Mouse (Mus musculus) spleen, postnatal 10 days (tissue): ENCODE data around the gene Shc1.
A peak's percentile ranks its signal among the peaks of the same experiment; 100 is the strongest.

Source experiments
- DNase-seq, 2 experiments: peaks; one replicate each; pipeline ENCODE4 v3.0.0; 2021 to 2022; ENCODE audit warnings: low spot score in 2 of 2

Gene Shc1

GRCm38 (mm10) chr3:89390111-89390515 lies 28.1 kb upstream of the Shc1 start:
- peak; percentile 33 to 45 for DNase-seq

DNA sequence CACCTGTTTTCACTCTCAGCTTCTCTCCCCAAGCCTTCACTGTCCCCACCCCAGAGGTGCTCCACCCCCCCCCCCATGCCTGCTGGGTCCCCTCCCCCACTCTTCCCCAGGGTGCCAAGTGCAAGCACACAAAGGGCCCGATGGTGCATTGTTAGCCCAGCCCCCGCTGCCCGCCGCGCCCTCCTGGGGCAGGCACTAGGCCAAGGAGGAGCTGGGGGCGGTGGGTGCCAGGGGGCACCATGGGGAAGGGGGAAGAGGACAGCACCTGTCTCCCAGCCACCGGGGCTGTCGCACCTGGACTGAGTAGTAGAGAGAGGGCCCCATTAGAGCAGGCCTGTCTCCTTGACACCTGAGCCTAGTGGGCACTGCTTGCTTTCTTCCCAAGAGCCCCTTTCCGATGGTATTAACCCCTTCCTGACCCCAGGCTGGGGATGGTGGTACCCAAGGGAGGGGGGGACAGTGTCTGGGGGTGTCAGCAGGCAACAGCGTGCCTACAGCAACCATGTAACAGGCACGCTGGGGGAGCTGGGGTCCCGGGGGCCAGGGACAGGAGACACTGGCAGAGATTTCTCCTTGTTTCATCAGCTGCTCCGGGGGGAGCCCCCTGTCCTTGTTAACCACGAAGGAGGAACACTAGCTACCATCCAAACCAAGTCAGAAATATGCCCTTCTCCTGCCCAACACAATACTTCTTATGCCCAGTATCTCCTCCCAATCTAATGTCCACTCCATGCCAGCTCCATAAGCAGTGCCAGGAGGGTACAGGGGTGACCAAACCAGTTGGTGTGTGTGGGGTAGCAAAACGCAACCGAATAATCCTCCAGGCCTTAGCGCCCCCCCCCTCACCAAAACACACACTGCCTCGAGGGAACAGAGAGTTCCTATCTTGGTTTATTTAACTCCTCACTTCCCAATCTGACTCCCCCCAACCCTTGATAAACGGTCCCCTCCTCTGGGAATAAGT lies 27.3 kb upstream of the Shc1 start:
- peak; percentile 31 to 54 for DNase-seq

DNA sequence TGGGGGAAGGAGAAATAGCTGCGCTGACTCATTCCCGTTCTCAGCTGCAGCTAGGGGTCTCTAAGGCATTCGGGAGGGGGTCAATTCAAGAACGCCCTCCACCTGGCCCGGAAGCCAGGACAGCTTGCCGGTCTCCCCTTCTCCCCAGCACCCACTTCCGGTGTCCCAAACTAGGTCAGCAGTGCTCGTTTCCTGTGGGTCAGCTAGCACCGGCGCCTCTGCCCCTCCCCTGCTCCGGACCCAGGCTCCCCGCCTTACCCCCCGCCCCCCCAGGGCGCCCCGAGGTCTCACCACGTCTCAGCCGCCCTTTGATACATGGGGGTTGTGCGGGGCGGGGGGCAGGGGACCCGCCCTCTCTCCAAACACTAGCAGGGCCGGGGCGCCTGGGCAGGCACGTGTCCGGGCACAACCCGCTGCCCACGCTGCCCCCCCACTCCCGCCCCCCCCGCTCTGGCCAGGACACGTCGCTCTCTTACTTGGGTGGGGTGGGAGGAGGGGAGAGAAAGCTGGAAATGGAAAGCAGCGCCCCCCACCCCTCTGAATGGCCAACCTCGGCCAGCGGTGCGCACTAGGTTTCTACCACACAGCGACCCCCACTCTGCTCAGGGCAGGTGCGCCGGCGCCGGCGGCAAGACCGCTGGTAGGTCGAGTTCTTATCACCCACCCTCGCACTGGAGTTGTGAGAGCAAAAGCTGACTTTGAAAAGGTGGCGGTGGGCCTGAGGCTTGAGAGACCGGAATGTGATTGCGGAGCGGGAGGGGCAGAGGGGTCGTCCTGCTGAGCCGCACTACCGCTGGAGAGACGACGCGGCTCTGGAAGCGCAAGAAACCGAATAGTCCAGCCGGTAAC lies 26.4 kb upstream of the Shc1 start:
- peak; percentile 36 to 49 for DNase-seq

DNA sequence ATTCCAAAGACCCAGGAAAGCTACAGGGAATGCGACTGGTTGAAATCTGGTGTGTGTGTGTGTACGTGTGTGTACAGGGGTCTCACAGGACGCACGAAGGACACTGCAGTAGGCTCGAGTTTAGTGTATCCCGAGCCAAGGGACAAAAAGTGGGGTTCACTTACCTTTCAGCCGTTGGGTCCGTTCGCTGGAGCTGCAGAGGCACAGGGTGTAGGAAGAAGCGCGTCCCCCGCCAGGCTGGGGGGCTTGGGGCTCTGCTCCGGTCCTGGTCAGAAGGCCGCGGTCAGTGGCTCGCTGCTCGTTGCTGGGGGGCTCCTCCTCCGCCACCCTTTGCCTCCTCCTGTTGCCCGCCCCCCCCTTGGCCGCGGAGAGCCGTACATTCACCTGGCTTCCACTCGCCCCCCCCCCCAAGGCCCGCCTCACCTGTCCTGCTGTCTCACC lies 25.4 kb upstream of the Shc1 start:
- peak; percentile 43 to 45 for DNase-seq

DNA sequence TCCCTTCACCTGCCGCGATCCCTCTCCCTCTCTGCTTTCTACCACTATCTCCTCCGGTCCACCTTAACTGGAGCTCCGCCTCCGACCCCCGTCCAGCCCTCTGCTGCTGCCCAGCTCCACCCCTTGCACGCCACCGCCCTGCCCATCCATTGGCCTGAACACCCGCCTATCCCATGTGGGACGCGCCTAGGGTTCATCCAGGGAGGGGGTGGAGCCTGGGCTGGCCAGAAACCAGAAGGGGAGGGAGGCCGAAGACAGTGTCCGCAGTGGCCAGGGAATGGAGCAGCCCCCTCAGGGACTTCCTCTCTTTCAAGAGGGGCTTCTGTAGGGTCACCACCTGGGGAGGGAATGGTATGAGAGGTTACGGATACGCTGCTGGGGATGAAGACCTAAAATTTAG lies 24.6 kb upstream of the Shc1 start:
- peak; percentile 86 to 96 for DNase-seq

GRCm38 (mm10) chr3:89394006-89394893 lies 24.0 kb upstream of the Shc1 start, which contains the start of gene Zbtb7b:
Gene Zbtb7b (minus strand): TSS chr3:89394776.
- peak; percentile 70 to 71 for DNase-seq

- DNase-seq, result peak; percentile 63 to 82
Observed at GRCm38 (mm10) chr3:89394894-89395256, 23.4 kb upstream of the Shc1 start.

DNA sequence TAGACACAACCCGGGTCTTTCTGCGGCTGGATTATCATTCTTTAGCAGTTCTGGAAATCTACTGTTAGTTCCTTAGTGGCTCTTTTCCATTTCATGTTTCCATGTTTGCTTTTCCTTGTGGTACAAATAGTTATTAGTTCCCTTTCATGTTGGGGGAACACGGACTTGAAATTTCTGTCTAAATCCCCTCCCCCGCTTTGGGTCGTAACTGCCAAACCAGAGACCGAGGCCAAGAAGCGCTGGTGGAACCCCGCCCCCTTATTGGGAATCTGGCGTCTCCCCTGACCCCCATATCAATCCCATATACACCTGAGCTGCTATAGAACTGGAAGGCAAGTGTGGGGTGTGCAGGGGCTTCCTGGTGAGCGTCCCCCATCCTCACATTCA lies 22.8 kb upstream of the Shc1 start:
- DNase-seq, result peak in 1 of 2 experiments; percentile 24

GRCm38 (mm10) chr3:89395806-89396653 lies 22.2 kb upstream of the Shc1 start:
- DNase-seq, result peak; percentile 60 to 70

DNA sequence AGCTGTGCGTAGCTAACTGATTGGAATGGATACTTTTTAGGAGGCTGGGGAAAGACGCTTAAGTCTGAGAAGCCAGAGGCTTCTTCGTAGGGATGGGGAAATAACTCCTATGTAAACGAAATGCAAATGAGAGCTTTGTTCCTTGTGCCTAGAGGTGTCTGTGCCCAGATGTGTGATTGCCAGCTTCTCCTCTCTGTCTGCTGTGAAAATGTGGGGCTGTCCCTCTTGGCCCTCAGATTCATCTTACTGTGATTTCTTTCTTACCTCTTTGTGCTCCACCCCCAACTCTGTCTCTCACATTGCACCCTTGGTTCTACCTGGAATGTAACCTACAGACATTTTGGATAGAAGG lies 21.6 kb upstream of the Shc1 start:
- DNase-seq, result peak in 1 of 2 experiments; percentile 15

DNA sequence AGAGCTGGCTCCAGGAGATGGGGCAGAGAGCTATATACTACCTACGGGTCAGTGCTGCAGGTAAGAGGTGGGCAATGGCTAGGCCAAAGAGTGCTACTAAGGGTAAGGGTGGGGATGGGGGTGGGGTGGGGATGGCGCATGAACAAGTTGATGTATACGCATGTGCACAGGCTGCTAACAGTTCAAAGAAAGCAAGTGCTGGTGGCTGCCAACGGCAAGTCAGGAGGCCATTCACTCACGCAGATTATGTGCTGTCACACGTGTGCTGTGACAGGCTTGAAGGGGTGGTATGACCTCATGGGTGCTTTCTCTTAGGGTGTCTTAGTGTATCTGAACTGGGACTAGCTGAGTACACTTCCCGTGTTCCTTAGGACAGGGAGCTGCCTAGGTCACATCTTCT lies 16.9 kb upstream of the Shc1 start:
- no peak for DNase-seq

DNA sequence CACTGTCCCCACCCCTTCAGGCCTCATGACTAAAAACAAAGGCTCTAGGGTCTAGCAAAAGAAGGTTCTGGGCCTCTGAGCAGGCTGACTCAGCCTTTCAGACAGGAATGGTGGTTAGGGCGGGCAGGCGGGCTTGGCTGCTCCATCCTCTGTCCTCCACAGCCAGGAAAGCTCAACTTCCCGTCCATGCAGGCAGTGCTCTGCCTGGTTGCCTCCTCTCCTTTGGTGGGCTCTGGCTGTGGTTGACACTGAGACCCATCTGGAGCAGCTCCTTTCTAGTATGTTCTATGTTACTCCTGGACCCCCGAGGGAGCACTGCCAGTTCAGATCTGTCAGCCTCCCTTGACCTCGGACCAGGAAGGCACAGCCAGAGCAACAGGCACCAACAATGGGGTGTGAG lies 15.6 kb upstream of the Shc1 start, which contains the start of gene Lenep:
Lenep (minus strand) TSS at position 101 of the 400 bp plus-strand sequence.
- DNase-seq, result no peak

DNA sequence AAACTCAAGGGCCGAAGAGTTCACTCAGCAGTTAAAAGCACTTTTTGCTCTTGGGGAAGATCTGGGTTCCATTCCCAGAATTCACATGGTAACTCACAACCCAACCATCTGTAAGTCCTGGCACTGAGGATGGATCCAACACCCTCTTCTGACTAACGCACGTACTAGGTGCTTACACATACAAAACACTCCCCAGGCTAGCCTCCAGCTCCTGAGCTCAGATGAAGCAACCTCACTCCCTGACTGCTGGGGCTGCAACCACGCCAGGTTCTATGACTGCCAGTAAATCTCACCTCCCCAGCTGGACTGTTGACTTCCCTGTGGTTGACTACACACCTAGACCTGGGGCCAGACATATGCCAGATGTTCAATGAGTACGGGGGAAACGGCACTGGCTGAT lies 11.4 kb upstream of the Shc1 start:
- no peak for DNase-seq

DNA sequence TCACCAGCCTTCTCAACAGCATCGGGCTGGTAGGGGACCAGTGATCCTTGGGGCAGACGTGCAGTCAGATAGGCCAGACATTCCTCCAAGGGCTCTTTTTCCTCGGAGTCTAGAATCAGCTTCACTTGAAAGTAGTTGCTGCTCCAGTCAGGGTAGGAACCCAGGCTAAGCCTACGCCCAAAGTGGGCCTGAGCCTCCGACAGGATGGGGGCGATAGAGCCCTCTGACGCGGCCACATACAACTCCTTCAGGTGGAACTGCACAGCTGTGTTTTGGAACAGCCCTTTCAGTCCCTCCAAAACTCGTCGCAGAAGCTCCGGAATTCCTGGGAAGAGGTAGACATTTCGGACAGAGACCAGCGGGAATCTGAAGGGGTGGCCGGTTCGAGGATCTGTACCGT lies 9.8 kb upstream of the Shc1 start:
- no peak for DNase-seq

DNA sequence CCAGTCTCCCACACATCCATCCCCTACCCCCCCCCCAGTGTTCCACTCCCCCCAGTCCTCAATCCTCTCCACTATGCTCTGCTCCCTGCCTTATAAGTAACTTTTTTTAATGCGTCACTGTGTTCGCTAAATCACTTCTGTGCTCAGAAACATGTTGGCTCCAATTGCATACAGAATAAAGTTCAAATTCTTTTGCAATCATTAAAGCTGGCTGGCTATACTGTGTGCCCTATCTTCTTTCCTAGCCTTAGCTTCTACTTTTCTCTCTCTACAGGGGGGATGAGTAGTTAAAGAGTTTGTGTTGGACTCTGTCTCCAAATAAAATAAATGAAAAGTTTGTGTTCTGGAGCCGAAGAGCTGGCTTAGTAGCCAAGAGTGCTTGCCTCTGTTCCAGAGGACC lies 8.5 kb upstream of the Shc1 start:
- DNase-seq, result no peak

DNA sequence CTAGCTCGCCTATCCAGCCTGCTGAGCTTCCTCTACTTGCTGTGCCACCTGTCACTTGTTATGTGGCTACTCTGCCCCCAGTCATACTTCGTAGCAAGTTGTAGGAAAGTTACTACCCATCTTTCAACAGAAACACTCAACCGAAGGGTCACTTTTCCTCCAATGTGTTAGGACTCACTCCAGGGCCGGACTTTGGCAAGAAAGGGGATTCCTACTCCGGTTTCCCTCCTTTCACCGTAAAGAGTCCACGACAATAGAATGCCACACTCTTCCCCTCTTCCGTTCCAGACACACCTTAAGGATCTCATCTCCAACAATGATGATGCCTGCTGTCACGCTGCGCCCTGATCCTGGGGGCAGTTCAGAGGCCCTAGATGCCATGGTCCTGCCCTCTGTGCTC lies 7.4 kb upstream of the Shc1 start:
- no peak for DNase-seq

GRCm38 (mm10) chr3:89411490-89412393 lies 6.5 kb upstream of the Shc1 start, which contains the start of gene Flad1:
Gene Flad1 (minus strand): TSS chr3:89411870.
- peak; percentile 95 to 99 for DNase-seq

DNA sequence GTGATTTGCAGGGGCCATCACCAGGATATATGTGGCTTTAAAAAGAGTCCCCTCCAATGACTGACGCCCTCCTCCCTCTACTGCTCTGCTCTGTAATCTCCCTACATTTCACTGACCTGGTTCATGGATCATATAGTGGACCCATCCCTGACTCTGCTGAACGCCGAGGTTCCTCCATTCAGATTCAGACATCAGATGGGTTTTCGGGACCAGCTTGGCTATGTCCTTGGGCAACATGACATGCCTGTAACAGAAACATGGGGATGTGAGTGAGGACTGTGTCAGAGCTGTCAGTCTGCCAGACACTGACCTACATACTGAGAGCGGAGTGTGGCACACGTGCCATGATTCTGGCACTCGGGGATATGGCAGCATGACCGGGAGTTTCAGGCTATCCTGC lies 2.1 kb upstream of the Shc1 start:
- DNase-seq, result no peak

GRCm38 (mm10) chr3:89417131-89417530 lies 1.1 kb upstream of the Shc1 start:
- no peak for DNase-seq

- no peak for DNase-seq
Observed at GRCm38 (mm10) chr3:89417840-89418169, 438 bp upstream of the Shc1 start.
